ENCODE assay signal across 9 mouse cellular contexts in the genomic region with DNA sequence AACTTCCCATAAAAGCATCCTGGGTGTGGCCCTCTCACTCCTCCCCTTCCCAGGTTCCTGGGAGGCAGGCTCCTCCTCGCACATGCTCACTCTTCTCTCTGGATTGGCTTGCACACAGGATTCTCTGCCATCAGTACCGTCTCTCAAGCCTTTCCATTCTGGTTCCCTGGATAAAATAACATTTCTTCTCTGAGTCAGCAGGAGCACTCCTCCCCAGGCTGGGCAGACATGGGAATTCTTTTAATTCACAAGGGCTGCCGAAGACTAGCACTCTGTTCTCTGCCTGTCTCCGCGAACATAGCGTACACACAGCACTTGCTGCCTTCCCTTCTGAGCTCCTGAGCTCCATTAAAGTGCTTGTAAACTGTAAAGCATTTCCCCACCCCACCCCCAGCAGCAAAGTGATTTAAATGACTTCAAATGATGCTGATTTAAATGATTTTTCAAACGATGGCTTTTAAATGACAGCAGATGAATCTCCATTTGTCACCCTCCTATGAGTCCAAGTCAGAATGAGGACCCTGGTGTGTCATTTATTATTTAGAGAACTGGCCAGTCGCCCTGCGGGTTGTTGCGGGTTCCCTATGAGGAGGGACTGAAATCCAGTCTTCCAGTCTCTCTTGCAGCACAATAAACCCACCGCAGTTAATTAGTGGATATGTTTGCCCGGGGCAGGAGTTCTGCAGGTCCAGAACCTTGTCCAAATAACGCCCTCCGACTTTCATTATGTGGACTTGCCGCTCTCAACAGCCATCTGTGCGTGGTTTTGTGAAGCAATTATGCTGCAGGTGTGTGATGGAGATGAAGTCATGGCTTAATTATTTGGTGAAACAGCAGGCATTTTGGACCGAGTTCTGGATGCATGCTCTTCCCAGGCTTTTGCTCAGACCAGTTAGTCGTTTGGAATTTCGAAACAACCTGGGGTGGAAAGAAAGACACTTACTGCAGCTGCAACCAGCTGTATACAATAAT.
A peak's percentile ranks its signal among the peaks of the same experiment; 100 is the strongest.
DNase-seq lines count a peak whose midpoint lies in the region; ATAC-seq lines count a peak whose summit lies in the region.
"Had no signal": no experiment of that assay in that cellular context is flagged by ENCODE, and none has a peak within 500 bp of the region (broad histone marks: within the 10 kb centered on the region; RNA-seq: fewer than 3 reads in every experiment).

No protein-coding gene starts in this region.

- no peak for ATAC-seq in heart, embryonic 13.5 days (ENCODE audit: extremely low read depth, insufficient number of reproducible peaks, low FRiP score, low TSS enrichment)
- ATAC-seq in liver, embryonic 11.5 days (replicated peaks; ENCODE audit: low FRiP score): no peak

- H3K9ac ChIP-seq in heart, embryonic 13.5 days: no peak overlapping the region
- no peak overlapping the region for H3K9ac ChIP-seq in liver, embryonic 11.5 days (ENCODE audit: low read depth, low read length)

- H3K4me3 ChIP-seq in heart, embryonic 13.5 days: no peak overlapping the region
- no peak overlapping the region for H3K4me3 ChIP-seq in liver, embryonic 11.5 days (ENCODE audit: low read depth, low read length)
- H3K4me3 ChIP-seq: megakaryocyte, embryonic 14.5 days had no signal

- DNase-seq in heart, adult 11 months: peak; percentile 95
- DNase-seq in heart, postnatal 4 days: no peak
- peak; percentile 43 to 52 for DNase-seq in cerebellum, postnatal 36 days
- DNase-seq in left cerebral cortex, postnatal 36 days (ENCODE audit: low spot score in 2 of 2): peak; percentile 73 to 74
- peak; percentile 70 to 83 for DNase-seq in right cerebral cortex, postnatal 10 days (ENCODE audit: low spot score in 2 of 2)
- DNase-seq in urinary bladder, adult 18-20 months (ENCODE audit: low spot score in 2 of 2): no peak
- DNase-seq in liver, embryonic 11.5 days (ENCODE audit: low spot score): no peak

- H3K36me3 ChIP-seq in heart, embryonic 13.5 days: no peaks in the 10 kb centered on the region; the same call in 1 of the 2 replicates
- no peaks in the 10 kb centered on the region for H3K36me3 ChIP-seq in liver, embryonic 11.5 days (ENCODE audit: control insufficient read depth, insufficient read depth, low read length)

- no peaks in the 10 kb centered on the region for H3K27me3 ChIP-seq in heart, embryonic 13.5 days (replicated peaks)
- no peaks in the 10 kb centered on the region for H3K27me3 ChIP-seq in liver, embryonic 11.5 days (replicated peaks; ENCODE audit: control insufficient read depth, insufficient read depth, low read length)

- peaks cover 58% of the 10 kb centered on the region for H3K4me1 ChIP-seq in heart, embryonic 13.5 days
- no peaks in the 10 kb centered on the region; the same call in 1 of the 2 replicates for H3K4me1 ChIP-seq in liver, embryonic 11.5 days (replicated peaks; ENCODE audit: control insufficient read depth, insufficient read depth, low read length)
- H3K4me1 ChIP-seq: megakaryocyte, embryonic 14.5 days had no signal

- WGBS in heart, embryonic 13.5 days: 73% methylated on average over 19 of the region's 19 CpGs
- WGBS in liver, embryonic 11.5 days: 83% methylated on average over 19 of the region's 19 CpGs

- intact Hi-C loops in left cerebral cortex, postnatal 36 days (cut with DNase I): no loop called here

- no peak overlapping the region for H3K4me2 ChIP-seq in heart, embryonic 13.5 days
- no peak overlapping the region for H3K4me2 ChIP-seq in liver, embryonic 11.5 days

- 0 out of 2 replicates have a peak overlapping the region, but pooled peaks have one; percentile 8 for H3K27ac ChIP-seq in heart, embryonic 13.5 days (replicated peaks)
- H3K27ac ChIP-seq in liver, embryonic 11.5 days (ENCODE audit: low read depth, low read length): no peak overlapping the region

- no peaks in the 10 kb centered on the region for H3K9me3 ChIP-seq in heart, embryonic 13.5 days
- H3K9me3 ChIP-seq in liver, embryonic 11.5 days (ENCODE audit: control insufficient read depth, low read length): no peaks in the 10 kb centered on the region
- H3K9me3 ChIP-seq: megakaryocyte, embryonic 14.5 days had no signal

Comparison
In these comparisons a context has a peak if more than half of its experiments do, and no peak if none do; other contexts are left out.
1. DNase-seq: peak in heart, adult 11 months (single experiment), cerebellum, postnatal 36 days (2 of 2), left cerebral cortex, postnatal 36 days (2 of 2) and right cerebral cortex, postnatal 10 days (2 of 2); none in heart, postnatal 4 days (single experiment), urinary bladder, adult 18-20 months (0 of 2) and liver, embryonic 11.5 days (single experiment).